Mouse (Mus musculus): Measurements from ENCODE around the gene Paics. TPM values are rescaled to one million over a fixed set of nuclear protein-coding genes. Genes with fewer than 3 reads are reported as not detected.
A peak's percentile ranks its signal among the peaks of the same experiment; 100 is the strongest.

Paics gene
- polyA plus RNA-seq, 1 experiment from 2014 or later: 165 TPM

DNA sequence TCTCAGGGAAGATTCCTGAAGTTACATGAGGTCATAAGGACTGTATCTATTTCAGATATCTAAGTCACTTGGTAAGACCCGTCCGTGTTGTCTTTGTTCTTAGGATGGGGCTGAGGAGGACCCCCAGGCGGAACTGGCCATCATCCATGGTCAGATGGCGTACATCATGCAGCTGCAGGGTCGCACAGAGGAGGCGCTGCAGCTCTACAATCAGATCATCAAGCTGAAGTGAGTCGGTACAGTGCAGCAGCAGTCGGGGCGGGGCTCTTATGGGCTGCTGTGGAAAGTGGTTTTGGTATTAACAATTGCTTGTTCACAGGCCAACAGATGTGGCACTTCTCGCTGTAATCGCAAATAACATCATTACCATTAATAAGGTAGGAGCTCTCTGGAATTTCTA lies 32.9 kb downstream of the Paics start:
- WGBS: 94% methylated on average over 11 of the region's 11 CpGs
- Histone ChIP-seq H3K4me2 (ENCODE audit: low read depth, low read length) (no peak overlapping the region), H3K4me1 (ENCODE audit: control insufficient read depth, insufficient read depth, low read length) (no peaks in the 10 kb centered on the region)

DNA sequence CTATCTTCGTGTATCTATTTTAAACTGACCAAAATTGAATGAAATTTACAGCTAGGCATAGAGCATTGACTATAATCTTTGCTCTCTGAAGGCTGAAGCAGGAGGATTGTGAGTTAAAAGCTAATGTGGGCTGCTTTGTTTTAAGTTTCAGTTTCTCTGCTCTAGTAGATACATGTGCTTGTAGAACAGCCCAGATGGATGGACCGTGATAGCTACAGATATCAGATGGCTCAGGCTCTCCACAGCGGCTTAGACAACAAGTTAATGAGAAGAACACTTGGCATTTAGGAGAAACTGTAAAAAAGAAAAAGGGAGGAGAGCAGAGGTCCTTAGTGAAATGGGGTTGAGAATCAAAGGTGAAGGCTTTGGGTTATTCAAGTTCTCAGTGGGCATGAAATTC lies 39.7 kb downstream of the Paics start:
- WGBS: 95% methylated on average over 3 of the region's 3 CpGs
- H3K27me3 ChIP-seq (ENCODE audit: control insufficient read depth, insufficient read depth, low read length): no peaks in the 10 kb centered on the region
- H3K4me3 ChIP-seq (ENCODE audit: low read depth, low read length): no peak overlapping the region
- peaks cover 51% of the 10 kb centered on the region for H3K36me3 ChIP-seq (ENCODE audit: control insufficient read depth, insufficient read depth, low read length)
- H3K4me2 ChIP-seq (ENCODE audit: low read depth, low read length): no peak overlapping the region
- ATAC-seq (ENCODE audit: low read depth): no peak
- H3K9me3 ChIP-seq (ENCODE audit: control insufficient read depth, low read length): no peaks in the 10 kb centered on the region
- H3K9ac ChIP-seq (replicated peaks; ENCODE audit: low read depth, low read length): no peak overlapping the region
- H3K27ac ChIP-seq (ENCODE audit: low read depth, low read length): no peak overlapping the region
- no peaks in the 10 kb centered on the region for H3K4me1 ChIP-seq (ENCODE audit: control insufficient read depth, insufficient read depth, low read length)

More for the DNA sequence above, 32.9 kb downstream of the Paics start:
- Histone ChIP-seq H3K4me3 (ENCODE audit: low read depth, low read length) (no peak overlapping the region), H3K27ac (ENCODE audit: low read depth, low read length) (no peak overlapping the region), H3K36me3 (ENCODE audit: control insufficient read depth, insufficient read depth, low read length) (peaks cover 52% of the 10 kb centered on the region), H3K27me3 (ENCODE audit: control insufficient read depth, insufficient read depth, low read length) (no peaks in the 10 kb centered on the region), H3K9me3 (ENCODE audit: control insufficient read depth, low read length) (no peaks in the 10 kb centered on the region), H3K9ac (replicated peaks; ENCODE audit: low read depth, low read length) (no peak overlapping the region)
- no peak for ATAC-seq (ENCODE audit: low read depth)

DNA sequence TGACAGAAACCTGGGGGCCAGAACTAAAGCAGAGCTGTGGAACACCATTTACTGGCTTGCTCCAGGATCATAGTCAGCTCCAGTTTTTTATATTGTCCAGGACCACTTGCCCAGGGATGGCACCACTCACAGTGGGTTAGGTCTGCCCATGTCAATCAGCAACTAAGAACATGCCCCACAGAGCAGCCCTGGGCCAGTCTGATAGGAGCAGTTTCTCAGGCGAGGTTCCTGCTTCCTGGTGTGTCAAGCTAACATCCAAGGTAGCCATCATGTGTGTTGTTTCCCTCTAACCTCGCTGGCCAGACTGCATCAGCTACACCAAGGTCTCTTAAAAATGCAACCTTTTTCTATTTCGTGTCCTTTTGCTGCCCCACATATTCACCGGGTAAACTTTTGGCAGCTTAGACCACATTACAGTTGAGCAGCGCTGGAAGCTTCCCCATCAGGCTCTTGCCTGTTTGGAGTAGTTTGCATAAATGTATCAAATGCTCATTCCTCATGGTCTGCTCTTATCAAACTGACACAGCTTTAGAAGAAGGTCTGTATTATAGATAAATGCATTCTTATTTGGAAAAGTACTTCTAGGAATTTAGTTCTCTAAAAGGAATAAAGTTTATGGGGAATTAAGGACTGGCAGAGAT lies 42.2 kb downstream of the Paics start:
- WGBS: 94% methylated on average over 5 of the region's 5 CpGs
- no peak for ATAC-seq (ENCODE audit: low read depth)
- H3K27ac ChIP-seq (ENCODE audit: low read depth, low read length): no peak overlapping the region
- no peaks in the 10 kb centered on the region for H3K9me3 ChIP-seq (ENCODE audit: control insufficient read depth, low read length)
- no peaks in the 10 kb centered on the region for H3K27me3 ChIP-seq (ENCODE audit: control insufficient read depth, insufficient read depth, low read length)
- H3K36me3 ChIP-seq (ENCODE audit: control insufficient read depth, insufficient read depth, low read length): peaks cover 57% of the 10 kb centered on the region
- no peak overlapping the region for H3K9ac ChIP-seq (replicated peaks; ENCODE audit: low read depth, low read length)
- H3K4me1 ChIP-seq (ENCODE audit: control insufficient read depth, insufficient read depth, low read length): no peaks in the 10 kb centered on the region
- H3K4me2 ChIP-seq (ENCODE audit: low read depth, low read length): no peak overlapping the region
- no peak overlapping the region for H3K4me3 ChIP-seq (ENCODE audit: low read depth, low read length)

DNA sequence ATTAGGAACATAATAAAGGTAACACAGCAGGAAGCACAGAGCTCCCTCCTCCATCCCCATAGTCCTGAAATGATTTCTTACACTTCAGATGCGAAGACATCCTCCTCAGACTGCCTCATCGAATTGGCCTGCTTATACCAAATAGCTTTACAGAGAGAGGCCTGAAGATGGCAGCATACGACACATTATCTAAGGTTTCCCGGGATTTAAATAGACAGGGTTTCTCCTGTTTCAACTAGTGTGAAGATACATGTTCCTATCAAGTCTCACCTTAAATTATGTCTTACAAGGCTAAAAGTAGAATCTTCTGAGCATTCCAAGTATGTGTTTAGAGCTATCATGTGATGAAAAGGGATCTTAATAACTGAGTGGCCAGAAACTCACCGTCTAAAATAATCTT lies 47.3 kb downstream of the Paics start:
- Histone ChIP-seq H3K9me3 (ENCODE audit: control insufficient read depth, low read length) (no peaks in the 10 kb centered on the region), H3K9ac (replicated peaks; ENCODE audit: low read depth, low read length) (no peak overlapping the region), H3K27ac (ENCODE audit: low read depth, low read length) (no peak overlapping the region), H3K36me3 (ENCODE audit: control insufficient read depth, insufficient read depth, low read length) (peaks cover 48% of the 10 kb centered on the region), H3K27me3 (ENCODE audit: control insufficient read depth, insufficient read depth, low read length) (no peaks in the 10 kb centered on the region), H3K4me2 (ENCODE audit: low read depth, low read length) (no peak overlapping the region), H3K4me1 (ENCODE audit: control insufficient read depth, insufficient read depth, low read length) (no peaks in the 10 kb centered on the region), H3K4me3 (ENCODE audit: low read depth, low read length) (no peak overlapping the region)
- 57% methylated on average over 5 of the region's 5 CpGs for WGBS
- ATAC-seq (ENCODE audit: low read depth): peak; percentile 49; the same call in 1 of the 2 replicates

DNA sequence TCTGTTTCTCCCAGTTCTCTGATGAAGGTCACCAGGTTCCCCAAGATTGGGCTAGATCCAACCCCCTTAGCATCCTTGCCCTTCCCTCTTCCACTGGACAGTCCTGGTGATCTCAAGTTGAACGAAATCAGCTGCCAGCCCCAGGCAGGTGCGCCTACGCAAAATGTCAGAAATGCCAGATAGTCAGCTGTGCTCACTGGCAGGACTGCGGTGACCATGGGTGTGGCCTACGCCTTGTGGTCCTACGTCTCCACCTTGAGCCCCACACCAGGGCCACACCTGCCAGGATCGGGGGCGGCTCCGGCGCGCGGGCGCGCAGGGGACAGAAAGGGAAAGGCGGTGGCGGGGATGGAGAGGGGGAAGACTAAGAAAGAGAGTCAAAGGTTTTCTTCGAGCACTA lies 50.1 kb downstream of the Paics start:
- Histone ChIP-seq H3K4me1 (ENCODE audit: control insufficient read depth, insufficient read depth, low read length) (no peaks in the 10 kb centered on the region), H3K36me3 (ENCODE audit: control insufficient read depth, insufficient read depth, low read length) (peaks cover 28% of the 10 kb centered on the region), H3K27ac (ENCODE audit: low read depth, low read length) (no peak overlapping the region), H3K4me3 (ENCODE audit: low read depth, low read length) (no peak overlapping the region), H3K9me3 (ENCODE audit: control insufficient read depth, low read length) (no peaks in the 10 kb centered on the region), H3K27me3 (ENCODE audit: control insufficient read depth, insufficient read depth, low read length) (no peaks in the 10 kb centered on the region), H3K9ac (replicated peaks; ENCODE audit: low read depth, low read length) (no peak overlapping the region), H3K4me2 (ENCODE audit: low read depth, low read length) (no peak overlapping the region)
- WGBS: 92% methylated on average over 17 of the region's 17 CpGs
- no peak for ATAC-seq (ENCODE audit: low read depth)

DNA sequence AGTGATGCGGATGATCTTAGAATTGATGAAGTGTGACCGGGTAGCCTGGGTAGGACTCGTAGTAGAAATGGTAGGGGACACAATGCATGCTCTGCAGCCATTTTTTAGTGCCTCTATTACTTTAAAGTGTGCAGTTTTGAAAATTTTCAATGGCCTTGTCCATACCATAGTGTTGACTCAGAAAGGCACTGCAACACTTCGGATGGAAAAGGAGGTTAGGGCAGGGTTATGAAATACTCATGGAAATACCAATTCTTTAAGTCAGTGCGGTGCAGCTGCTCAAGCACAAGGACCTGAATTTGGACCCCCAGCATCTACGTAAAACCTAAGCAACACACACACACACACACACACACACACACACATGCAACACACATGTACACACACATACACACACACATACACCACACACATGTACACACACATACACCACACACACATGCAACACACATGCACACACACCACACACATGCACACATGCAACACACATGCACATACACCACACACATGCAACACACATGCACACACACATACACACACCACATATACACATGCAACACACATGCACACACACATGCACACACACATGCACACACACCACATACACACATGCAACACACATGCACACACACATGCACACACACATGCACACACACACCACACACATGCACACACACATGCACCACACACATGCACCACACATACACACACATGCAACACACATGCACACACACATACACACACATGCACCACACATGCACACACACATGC lies 53.1 kb downstream of the Paics start, which contains the start of gene Arl9:
Arl9 (plus strand) TSS at position 5 of the 771 bp plus-strand sequence.
- Histone ChIP-seq H3K27me3 (ENCODE audit: control insufficient read depth, insufficient read depth, low read length) (no peaks in the 10 kb centered on the region), H3K36me3 (ENCODE audit: control insufficient read depth, insufficient read depth, low read length) (peaks cover 11% of the 10 kb centered on the region), H3K4me3 (ENCODE audit: low read depth, low read length) (no peak within 1 kb of the TSS), H3K27ac (ENCODE audit: low read depth, low read length) (no peak within 1 kb of the TSS), H3K4me1 (ENCODE audit: control insufficient read depth, insufficient read depth, low read length) (no peaks in the 10 kb centered on the region), H3K4me2 (ENCODE audit: low read depth, low read length) (no peak within 1 kb of the TSS), H3K9me3 (ENCODE audit: control insufficient read depth, low read length) (no peaks in the 10 kb centered on the region), H3K9ac (replicated peaks; ENCODE audit: low read depth, low read length) (no peak within 1 kb of the TSS)
- WGBS: 94% methylated on average over 6 of the region's 6 CpGs
- ATAC-seq (ENCODE audit: low read depth): no peak

DNA sequence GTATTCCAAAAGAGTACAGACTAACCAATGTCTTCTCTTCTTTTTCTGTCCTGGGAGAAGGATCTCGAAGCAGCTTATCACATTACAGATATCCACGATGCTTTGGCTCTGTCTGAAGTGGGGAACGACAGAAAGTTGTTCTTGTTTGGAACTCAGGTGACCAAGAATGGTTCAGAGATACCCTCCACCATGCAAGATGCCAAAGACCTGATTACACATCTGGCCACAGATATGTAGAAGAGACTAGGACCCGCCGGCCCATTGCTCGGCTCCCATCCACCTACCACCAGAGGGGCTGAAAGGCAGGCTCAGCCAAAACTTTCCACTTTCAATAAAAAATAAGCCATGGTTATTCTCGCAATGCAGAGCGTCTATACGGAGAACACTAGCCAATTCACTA lies 59.2 kb downstream of the Paics start:
- Histone ChIP-seq H3K36me3 (ENCODE audit: control insufficient read depth, insufficient read depth, low read length) (no peaks in the 10 kb centered on the region), H3K4me3 (ENCODE audit: low read depth, low read length) (no peak overlapping the region), H3K9ac (replicated peaks; ENCODE audit: low read depth, low read length) (no peak overlapping the region), H3K4me1 (ENCODE audit: control insufficient read depth, insufficient read depth, low read length) (no peaks in the 10 kb centered on the region), H3K27me3 (ENCODE audit: control insufficient read depth, insufficient read depth, low read length) (no peaks in the 10 kb centered on the region), H3K27ac (ENCODE audit: low read depth, low read length) (no peak overlapping the region), H3K9me3 (ENCODE audit: control insufficient read depth, low read length) (no peaks in the 10 kb centered on the region), H3K4me2 (ENCODE audit: low read depth, low read length) (no peak overlapping the region)
- no peak for ATAC-seq (ENCODE audit: low read depth)
- WGBS: 93% methylated on average over 9 of the region's 9 CpGs

DNA sequence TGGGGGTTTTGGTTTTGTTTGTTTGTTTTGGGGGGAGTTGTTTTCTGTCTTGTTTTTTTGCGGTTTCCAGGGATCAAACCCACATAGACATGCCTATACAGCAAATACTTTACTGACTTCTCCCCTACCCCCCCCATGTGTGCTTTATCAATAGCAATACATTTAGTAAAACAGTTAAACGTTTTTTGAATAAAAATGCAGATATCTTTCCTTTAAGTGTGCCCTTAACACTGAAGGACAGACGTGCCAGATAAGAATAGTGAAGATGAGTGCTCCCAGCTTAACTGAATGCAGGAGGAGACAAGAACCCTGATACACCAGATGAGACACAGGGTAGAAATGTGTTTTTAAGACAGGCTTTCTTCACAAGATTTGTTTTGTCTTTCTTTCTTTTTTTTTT lies 60.0 kb downstream of the Paics start:
- H3K4me2 ChIP-seq (ENCODE audit: low read depth, low read length): no peak overlapping the region
- H3K4me1 ChIP-seq (ENCODE audit: control insufficient read depth, insufficient read depth, low read length): no peaks in the 10 kb centered on the region
- H3K27me3 ChIP-seq (ENCODE audit: control insufficient read depth, insufficient read depth, low read length): no peaks in the 10 kb centered on the region
- 73% methylated on average over 3 of the region's 3 CpGs for WGBS
- ATAC-seq (ENCODE audit: low read depth): no peak
- no peak overlapping the region for H3K4me3 ChIP-seq (ENCODE audit: low read depth, low read length)
- H3K9ac ChIP-seq (replicated peaks; ENCODE audit: low read depth, low read length): no peak overlapping the region
- H3K36me3 ChIP-seq (ENCODE audit: control insufficient read depth, insufficient read depth, low read length): no peaks in the 10 kb centered on the region
- no peak overlapping the region for H3K27ac ChIP-seq (ENCODE audit: low read depth, low read length)
- H3K9me3 ChIP-seq (ENCODE audit: control insufficient read depth, low read length): no peaks in the 10 kb centered on the region

DNA sequence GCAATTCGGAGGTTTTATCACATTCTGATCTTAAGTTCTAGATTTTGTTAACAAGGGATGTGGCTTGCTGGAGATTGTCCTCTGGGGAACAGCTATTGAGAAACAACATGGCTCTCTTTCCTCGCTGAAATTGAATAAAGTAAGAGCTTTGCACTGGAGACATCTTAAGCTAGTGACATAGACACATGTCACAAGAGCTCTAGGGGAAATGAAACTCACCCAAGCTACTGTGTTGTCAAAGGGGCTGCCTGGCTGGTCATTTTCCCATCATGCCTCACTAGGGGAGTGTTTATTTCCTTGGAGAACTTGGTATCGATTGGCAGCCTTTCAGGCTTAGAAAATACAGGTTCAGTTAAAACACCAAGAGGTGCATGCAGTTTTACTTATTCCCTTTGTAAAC lies 62.1 kb downstream of the Paics start:
- Histone ChIP-seq H3K9ac (replicated peaks; ENCODE audit: low read depth, low read length) (no peak overlapping the region), H3K27me3 (ENCODE audit: control insufficient read depth, insufficient read depth, low read length) (no peaks in the 10 kb centered on the region), H3K4me2 (ENCODE audit: low read depth, low read length) (no peak overlapping the region), H3K36me3 (ENCODE audit: control insufficient read depth, insufficient read depth, low read length) (no peaks in the 10 kb centered on the region), H3K4me1 (ENCODE audit: control insufficient read depth, insufficient read depth, low read length) (no peaks in the 10 kb centered on the region), H3K27ac (ENCODE audit: low read depth, low read length) (no peak overlapping the region), H3K9me3 (ENCODE audit: control insufficient read depth, low read length) (no peaks in the 10 kb centered on the region), H3K4me3 (ENCODE audit: low read depth, low read length) (no peak overlapping the region)
- ATAC-seq (ENCODE audit: low read depth): no peak
- WGBS: 84% methylated on average over 3 of the region's 3 CpGs
